Mouse (Mus musculus) common myeloid progenitor, adult 5-6 weeks (primary cell): ENCODE measurements around the gene Slit2. TPM values are rescaled to one million over a fixed set of nuclear protein-coding genes. Genes with fewer than 3 reads are reported as not detected.

Experiments used
- ATAC-seq: replicated peaks from 2 replicates; pipeline ENCODE4 v1.8.0; 2016; ENCODE audit warnings: low read depth, mild to moderate bottlenecking, moderate TSS enrichment, inconsistent platforms; ENCODE audit not compliant: poor library complexity, severe bottlenecking
- total RNA-seq: library from RNA; stranded (forward); fragments of 200-1000, 187-1606 nt; gene quantifications from 2 replicates; pipeline ENCODE4 v1.2.3, GENCODE M21; 2017

The Slit2 gene
- total RNA-seq, 1 experiment from 2014 or later, result 1.3 TPM

DNA sequence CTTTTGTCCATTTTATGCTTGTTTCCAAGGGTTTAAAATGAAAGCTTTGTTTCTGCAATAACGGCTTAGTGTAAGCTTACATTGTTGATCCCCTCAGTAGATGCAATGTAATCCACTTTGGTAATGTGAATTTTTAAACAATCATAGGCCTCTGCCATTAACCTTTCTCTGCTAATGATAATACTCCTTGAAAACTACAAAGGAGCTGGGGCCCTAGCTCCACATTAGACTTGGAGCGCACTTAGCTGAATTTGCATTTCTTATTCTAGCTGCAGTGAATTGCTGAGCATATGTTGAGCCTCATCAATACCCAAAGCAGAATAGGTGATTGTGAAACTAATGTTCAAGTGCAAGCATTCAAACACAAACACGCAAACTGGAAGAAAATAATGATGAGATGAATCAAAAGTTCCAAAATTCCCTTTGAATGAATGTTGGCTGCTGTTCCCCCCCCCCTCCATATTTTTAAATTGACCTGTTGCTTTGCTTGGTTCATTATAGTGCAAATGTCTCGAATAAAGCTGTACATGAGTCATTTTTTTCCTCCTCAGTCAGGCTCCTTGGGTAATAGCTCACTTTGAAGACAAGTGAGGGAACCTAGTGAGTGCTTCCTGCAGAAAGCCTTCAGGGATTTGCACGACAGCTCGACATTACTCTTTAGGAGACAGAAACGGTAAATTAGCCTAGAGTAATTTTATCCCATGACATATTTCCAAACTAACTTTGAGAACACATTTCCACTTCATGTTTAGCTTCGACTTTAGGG lies 66.2 kb downstream of the Slit2 start:
- no peak for ATAC-seq

DNA sequence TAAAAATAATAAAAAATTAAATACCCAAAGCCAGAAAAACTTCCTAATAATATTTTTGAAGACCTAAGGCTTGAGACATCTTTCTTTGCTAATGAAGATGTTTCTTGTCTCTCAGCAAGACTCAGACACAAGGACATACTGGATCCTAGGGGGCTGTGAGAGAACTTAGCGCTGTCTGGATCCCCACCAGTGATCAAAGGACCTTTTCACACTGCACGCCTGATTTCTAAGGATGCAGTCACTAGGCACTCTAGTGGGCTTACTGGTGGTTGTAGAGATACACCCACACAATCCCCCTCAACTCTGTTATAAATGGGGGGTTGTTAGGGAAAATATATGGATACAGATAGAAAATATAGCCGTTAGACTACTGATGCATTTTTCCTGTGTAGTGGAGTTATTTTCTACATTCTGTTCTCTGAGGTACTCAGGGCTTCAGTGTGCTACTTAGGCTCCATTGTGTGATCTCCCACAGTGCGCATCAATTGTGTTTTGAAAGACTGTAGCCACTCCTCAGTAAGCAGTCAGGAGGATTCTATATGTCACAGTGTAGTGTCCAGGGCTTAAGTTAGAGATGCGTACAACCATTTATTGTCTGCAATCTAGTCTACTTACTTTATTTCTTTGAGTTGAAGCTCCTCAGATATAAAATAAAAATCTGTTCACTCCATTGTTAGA lies 67.8 kb downstream of the Slit2 start:
- ATAC-seq, result no peak

GRCm38 (mm10) chr5:48058612-48059011 lies 75.7 kb downstream of the Slit2 start:
- no peak for ATAC-seq

DNA sequence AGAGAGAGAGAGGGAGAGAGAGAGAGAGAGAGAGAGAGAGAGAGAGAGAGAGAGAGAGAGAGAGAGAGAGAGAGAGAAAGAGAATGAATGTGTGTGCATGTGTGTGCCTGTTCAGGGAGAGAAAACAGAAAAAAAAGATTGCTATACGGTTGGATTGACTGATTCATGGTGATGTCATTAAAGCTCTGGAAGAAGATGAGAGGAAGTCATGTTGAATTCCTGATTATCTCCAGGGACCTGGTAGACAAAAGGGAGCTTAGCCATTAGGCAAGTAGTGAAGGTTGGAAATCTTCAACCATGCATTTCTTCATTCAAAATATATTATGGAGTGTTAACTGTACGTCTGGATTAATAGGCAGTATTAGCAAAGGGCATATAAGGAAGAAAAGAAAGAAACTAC lies 77.8 kb downstream of the Slit2 start:
- no peak for ATAC-seq

- no peak for ATAC-seq
Observed at GRCm38 (mm10) chr5:48078730-48079129, 95.8 kb downstream of the Slit2 start.

- no peak for ATAC-seq
Observed at GRCm38 (mm10) chr5:48081223-48081881, 98.4 kb downstream of the Slit2 start.

DNA sequence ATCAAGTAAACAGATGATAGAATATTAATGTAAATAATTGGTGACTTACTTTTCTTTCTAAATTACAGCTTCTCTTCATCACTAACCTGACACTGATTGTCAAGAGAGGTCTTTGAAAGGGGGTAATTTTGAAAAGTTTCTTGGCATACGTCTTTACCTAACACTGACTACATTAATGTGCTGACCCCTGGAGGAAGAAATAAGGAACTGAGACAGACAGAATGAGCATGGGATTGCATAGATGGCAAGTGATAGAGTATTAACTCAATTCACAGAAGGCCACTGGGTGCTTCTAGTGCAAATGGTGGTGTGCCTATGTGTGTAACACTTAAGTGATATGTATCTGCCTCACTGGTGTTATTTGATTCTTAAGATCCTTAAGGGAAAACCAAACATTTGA lies 130.5 kb downstream of the Slit2 start:
- 0 out of 2 replicates have a peak, but pooled peaks have one; percentile 39 for ATAC-seq

DNA sequence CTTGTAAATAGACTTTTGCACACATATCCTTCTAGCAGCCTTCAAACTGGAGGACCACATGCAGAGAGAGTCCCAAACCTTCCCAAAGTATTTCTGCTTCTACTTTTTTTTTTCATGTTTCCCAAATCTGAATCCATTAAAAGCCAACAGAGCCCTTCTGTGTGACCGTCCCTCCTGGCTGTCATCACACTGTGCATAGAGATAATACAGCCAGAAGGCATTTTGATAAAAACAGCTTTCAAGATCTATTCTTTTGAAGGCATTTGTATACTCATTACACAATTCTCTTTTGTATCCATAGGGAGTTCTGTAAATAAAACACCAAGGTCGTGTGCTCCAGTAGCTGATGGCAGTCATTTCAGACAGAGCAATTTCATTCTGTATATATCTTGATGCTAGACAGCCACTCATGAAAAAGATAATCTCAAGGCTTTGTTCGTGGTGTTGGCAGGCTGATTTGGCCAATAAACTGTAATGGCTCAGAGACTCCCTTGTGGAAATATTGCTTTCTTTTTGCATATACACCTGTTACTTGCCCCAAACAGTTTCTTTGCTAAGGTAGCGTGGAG lies 132.1 kb downstream of the Slit2 start:
- ATAC-seq, result no peak

GRCm38 (mm10) chr5:48122651-48123050 lies 139.7 kb downstream of the Slit2 start:
- no peak for ATAC-seq

- peak; percentile 79; the same call in 1 of the 2 replicates for ATAC-seq
Observed at GRCm38 (mm10) chr5:48125770-48126423, 143.0 kb downstream of the Slit2 start.

DNA sequence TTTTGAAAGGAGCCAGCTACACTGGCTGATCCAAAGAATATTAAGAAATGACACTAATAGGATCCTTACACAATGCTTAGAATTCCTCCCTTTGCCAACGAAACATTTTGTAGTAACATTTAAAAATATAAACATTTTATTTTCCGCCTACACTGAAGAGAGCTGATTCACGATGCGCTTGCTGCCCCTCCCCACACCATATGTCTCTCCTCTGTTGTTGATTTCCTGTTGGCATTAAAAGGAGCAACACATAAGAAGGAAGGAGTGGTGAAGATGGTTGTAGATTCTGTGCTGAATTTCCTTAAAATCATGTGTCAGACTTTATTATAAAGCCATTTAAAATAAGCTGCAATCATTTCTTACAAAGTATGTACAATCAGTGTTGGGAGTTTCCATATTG lies 147.0 kb downstream of the Slit2 start:
- ATAC-seq, result no peak

DNA sequence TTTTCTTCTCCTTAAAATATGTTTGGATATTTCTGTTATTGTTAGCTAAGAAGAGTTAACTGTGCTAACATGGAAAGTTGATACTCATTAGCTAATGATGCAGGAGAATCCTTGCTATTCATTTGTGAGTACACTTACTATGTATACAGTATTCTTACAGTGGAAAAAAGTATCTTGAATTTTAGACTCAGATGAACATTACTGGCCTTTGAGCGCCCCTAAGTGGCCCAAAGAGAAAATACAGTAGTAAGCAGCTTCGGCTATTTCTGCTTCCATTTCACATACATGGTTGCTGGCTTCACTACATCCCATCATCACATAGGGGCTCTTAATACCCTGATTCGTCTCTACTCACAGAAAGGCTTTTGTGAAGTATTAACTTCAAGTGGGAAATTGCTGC lies 153.6 kb downstream of the Slit2 start:
- peak; percentile 68; the same call in 1 of the 2 replicates for ATAC-seq

GRCm38 (mm10) chr5:48138849-48139487 lies 156.0 kb downstream of the Slit2 start:
- ATAC-seq, result peak; percentile 71

GRCm38 (mm10) chr5:48139488-48139862 lies 156.5 kb downstream of the Slit2 start:
- ATAC-seq, result no peak

GRCm38 (mm10) chr5:48146082-48146481 lies 163.1 kb downstream of the Slit2 start:
- ATAC-seq, result no peak

GRCm38 (mm10) chr5:48160829-48161228 lies 177.9 kb downstream of the Slit2 start:
- no peak for ATAC-seq

DNA sequence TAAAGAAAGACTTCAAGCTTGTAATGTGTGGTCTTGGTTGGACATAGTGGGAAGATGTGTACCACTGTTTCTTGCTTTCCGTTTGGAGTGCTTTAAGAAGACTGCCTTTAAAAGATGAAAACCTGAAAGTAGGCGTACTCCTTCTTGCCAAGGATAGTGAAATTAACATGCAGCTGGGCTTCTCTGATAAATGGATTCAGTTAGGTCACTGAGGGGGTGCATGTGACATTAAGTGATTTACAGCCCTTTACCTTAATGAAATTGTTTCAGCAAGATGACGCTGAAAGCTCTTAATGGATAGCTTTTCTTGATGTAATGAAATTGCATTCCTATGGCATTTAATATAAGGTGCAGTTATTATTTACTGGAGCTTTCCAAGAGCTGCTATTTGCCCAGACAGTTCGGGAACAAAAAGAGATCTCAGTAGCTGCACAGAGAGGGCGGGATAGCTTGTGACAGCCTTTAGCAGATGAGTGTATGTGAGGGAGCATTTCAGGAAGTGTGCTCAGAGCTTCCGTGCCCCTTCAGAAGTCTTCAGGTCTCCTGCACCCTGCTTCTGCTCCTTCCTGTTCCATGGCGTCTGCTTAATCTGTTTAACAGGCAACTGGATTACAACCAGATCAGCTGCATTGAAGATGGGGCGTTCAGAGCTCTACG lies 198.8 kb downstream of the Slit2 start:
- ATAC-seq, result no peak

DNA sequence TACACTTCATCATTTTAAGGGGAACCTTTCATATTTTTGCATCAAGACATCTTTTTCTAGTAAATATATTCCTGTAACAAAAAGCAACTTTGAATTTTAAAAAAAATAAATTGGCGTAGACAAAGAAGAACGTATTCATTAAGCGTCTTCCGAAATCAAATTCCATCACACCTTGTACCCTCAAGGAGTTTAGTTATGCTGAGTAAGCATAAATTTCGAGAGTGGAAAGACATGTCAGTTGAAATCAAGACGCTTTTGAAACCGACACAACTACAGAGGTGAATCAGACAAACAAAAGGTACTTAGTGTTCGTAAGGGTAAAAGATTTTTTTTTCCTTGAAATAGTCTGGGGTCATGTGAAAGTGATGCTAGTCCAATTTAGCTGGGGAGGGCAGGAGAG lies 201.4 kb downstream of the Slit2 start:
- no peak for ATAC-seq

- ATAC-seq, result no peak
Observed at GRCm38 (mm10) chr5:48187819-48188218, 204.9 kb downstream of the Slit2 start.
